Mouse (Mus musculus): Measurements from ENCODE around the gene Sec23ip. TPM values are rescaled to one million over a fixed set of nuclear protein-coding genes. Genes with fewer than 3 reads are reported as not detected.

Sec23ip gene
- polyA plus RNA-seq, 1 experiment from 2014 or later = 44.3 TPM

DNA sequence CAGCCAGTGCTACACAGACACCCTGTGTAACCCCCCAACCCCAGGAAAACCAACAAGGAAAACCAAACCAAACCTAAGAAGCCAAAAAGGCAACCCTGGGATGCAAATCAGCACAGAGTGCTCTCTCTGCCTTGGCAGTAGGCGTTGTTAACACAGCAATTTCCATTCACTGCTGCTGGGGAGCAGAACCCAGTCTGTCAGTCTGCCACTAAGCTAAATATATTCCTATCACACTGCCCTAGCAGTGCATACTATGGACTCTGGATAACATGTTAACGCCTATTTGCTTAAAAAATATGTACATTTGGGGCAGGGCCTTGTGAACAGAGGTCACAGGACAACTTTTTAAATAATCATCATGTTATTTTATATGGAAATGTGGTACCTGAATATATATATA, 13.2 kb upstream of the Sec23ip start:
- H3K27ac ChIP-seq (ENCODE audit: low read depth, low read length) = no peak overlapping the region
- WGBS = 80% methylated on average over 2 of the region's 2 CpGs

DNA sequence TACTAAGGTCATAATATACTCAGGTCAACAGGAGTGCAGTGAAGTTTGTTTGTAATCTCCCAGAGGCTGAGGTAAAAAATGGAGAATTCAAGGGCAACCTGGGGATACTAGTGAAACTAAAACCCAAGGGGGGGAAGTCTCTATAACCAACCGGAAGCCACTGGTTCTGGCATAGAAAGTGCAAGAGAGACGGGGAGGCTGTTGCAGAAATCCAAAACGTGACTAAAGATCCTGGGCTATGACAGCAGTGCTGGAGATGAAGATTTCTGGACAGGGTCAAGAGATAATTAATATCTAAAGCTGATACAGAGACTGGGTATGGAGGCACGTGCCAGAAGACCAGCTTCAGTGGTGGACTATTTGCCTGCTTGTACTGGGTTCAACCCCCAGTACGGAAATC, 6.7 kb upstream of the Sec23ip start:
- Histone ChIP-seq H3K9me3 (ENCODE audit: control insufficient read depth, low read length) (no peaks in the 10 kb centered on the region), H3K27me3 (ENCODE audit: control insufficient read depth, insufficient read depth, low read length) (0 out of 2 replicates have a peak, but pooled peaks cover 2% of the 10 kb centered on the region), H3K36me3 (ENCODE audit: control insufficient read depth, insufficient read depth, low read length) (peaks cover 2% of the 10 kb centered on the region; the same call in 1 of the 2 replicates), H3K4me1 (replicated peaks; ENCODE audit: control insufficient read depth, insufficient read depth, low read length) (no peaks in the 10 kb centered on the region), H3K27ac (ENCODE audit: low read depth, low read length) (no peak overlapping the region), H3K4me3 (ENCODE audit: low read depth, low read length) (no peak overlapping the region), H3K9ac (ENCODE audit: low read depth, low read length) (no peak overlapping the region), H3K4me2 (replicated peaks; ENCODE audit: low read depth, low read length) (no peak overlapping the region)
- WGBS = 90% methylated on average over 5 of the region's 5 CpGs
- DNase-seq (ENCODE audit: low spot score) (no peak), ATAC-seq (ENCODE audit: low FRiP score) (no peak)

More for the DNA sequence above, 13.2 kb upstream of the Sec23ip start:
- no peaks in the 10 kb centered on the region for H3K4me1 ChIP-seq (replicated peaks; ENCODE audit: control insufficient read depth, insufficient read depth, low read length)
- no peaks in the 10 kb centered on the region for H3K27me3 ChIP-seq (ENCODE audit: control insufficient read depth, insufficient read depth, low read length)
- no peak overlapping the region for H3K4me3 ChIP-seq (ENCODE audit: low read depth, low read length)
- H3K9ac ChIP-seq (ENCODE audit: low read depth, low read length) = no peak overlapping the region
- H3K36me3 ChIP-seq (ENCODE audit: control insufficient read depth, insufficient read depth, low read length) = peaks cover 2% of the 10 kb centered on the region; the same call in 1 of the 2 replicates
- H3K4me2 ChIP-seq (replicated peaks; ENCODE audit: low read depth, low read length) = no peak overlapping the region
- ATAC-seq (ENCODE audit: low FRiP score) (no peak), DNase-seq (ENCODE audit: low spot score) (no peak)
- H3K9me3 ChIP-seq (ENCODE audit: control insufficient read depth, low read length) = no peaks in the 10 kb centered on the region

DNA sequence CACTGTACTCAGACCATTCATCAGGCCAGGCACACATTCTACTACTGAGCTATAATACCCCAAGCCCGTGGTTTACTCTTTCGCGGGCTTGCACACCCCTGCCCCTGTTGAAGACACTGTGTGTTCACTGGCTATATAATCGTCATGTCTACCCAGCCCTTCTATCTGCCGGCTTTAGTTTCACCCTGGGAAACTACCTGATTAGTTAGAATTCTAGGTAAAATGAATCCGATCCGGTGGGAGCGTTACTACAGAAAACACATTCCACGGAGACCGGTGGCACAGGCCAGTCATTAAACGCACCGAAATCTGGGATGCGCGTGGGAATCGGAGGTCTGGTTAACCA, 5.7 kb upstream of the Sec23ip start:
- H3K27ac ChIP-seq (ENCODE audit: low read depth, low read length) = no peak overlapping the region
- peak overlapping the region; percentile 97 for H3K9ac ChIP-seq (ENCODE audit: low read depth, low read length)
- H3K27me3 ChIP-seq (ENCODE audit: control insufficient read depth, insufficient read depth, low read length) = 0 out of 2 replicates have a peak, but pooled peaks cover 2% of the 10 kb centered on the region
- peaks cover 2% of the 10 kb centered on the region; the same call in 1 of the 2 replicates for H3K36me3 ChIP-seq (ENCODE audit: control insufficient read depth, insufficient read depth, low read length)
- H3K4me1 ChIP-seq (replicated peaks; ENCODE audit: control insufficient read depth, insufficient read depth, low read length) = no peaks in the 10 kb centered on the region
- 2% methylated on average over 15 of the region's 15 CpGs for WGBS
- no peaks in the 10 kb centered on the region for H3K9me3 ChIP-seq (ENCODE audit: control insufficient read depth, low read length)
- peak overlapping the region; percentile 85 for H3K4me2 ChIP-seq (replicated peaks; ENCODE audit: low read depth, low read length)
- peak; percentile 12 for DNase-seq (ENCODE audit: low spot score)
- peak overlapping the region; percentile 92 for H3K4me3 ChIP-seq (ENCODE audit: low read depth, low read length)
- ATAC-seq (ENCODE audit: low FRiP score) = no peak

DNA sequence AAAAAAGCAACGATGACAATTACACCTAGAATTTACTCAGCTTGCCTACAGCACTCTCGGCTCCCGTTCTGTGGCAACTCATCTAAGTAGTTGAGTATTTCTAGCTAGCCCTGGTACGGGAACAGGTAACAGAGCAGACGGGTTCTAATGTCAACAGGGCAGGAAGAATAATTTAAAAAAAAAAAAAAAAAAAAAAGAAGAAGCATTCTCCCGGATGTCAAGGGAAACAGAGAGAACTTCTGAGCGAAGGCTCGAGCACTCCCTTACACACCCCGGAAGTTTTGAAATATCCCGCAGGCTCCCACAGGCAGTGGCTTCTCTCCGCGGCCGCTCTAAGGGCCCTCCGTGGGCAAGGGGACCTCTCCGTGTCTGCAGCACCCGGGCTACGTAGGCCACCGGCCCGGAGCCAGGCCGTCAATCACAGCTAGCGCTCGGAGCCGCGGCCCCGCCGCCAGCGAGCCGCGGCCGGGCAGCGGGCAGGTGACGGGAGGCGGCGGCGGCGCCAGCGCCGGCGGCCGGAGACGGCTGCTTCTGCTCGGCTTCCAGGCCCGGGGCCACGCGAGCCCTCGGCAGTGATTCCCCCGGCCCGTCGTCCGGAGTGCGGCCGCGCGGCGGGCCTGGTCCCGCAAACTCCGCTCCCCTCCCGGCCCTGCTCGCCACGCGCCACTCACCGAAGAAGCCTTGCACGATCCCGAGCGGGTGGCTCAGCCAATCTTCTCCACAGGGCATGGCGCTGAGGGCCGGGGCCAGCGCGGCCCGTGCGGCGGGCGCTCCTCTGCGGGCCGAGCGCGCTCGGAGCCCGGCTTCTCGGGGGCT, 5.1 kb upstream of the Sec23ip start:
- ATAC-seq (ENCODE audit: low FRiP score) = peak; percentile 55

DNA sequence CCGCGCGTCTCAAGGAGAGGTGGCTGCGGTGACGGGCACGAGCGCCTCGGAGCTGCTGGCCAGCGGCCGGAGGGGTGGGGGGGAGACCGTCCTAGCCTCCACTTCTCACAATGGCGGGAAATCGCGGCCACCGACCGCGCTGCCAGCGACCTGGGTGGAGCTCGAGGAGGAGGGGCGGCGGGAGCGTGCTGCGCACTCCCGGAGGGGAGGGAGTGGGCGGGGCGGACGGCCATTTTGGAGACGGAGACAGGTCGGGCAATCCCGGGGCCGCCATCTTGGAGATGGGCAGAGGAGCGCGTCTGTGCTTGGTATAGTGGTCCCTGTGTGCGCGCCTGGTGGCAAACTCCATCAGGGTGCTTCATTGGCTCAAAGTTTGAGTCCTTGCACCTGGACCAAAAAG, 4.4 kb upstream of the Sec23ip start, which contains the start of gene Mcmbp:
Gene Mcmbp (minus strand): TSS at position 162 of the 400 bp plus-strand sequence.
- H3K36me3 ChIP-seq (ENCODE audit: control insufficient read depth, insufficient read depth, low read length) = no peaks in the 10 kb centered on the region
- DNase-seq (ENCODE audit: low spot score) (peak; percentile 98), ATAC-seq (ENCODE audit: low FRiP score) (peak; percentile 88)
- H3K27ac ChIP-seq (ENCODE audit: low read depth, low read length) = peak within 1 kb of the TSS; percentile 87
- 0% methylated on average over 26 of the region's 35 CpGs for WGBS
- peak within 1 kb of the TSS; percentile 92 for H3K4me3 ChIP-seq (ENCODE audit: low read depth, low read length)
- H3K4me2 ChIP-seq (replicated peaks; ENCODE audit: low read depth, low read length) = peak within 1 kb of the TSS; percentile 85
- no peaks in the 10 kb centered on the region for H3K9me3 ChIP-seq (ENCODE audit: control insufficient read depth, low read length)
- peak within 1 kb of the TSS; percentile 97 for H3K9ac ChIP-seq (ENCODE audit: low read depth, low read length)
- H3K4me1 ChIP-seq (replicated peaks; ENCODE audit: control insufficient read depth, insufficient read depth, low read length) = no peaks in the 10 kb centered on the region
- 0 out of 2 replicates have a peak, but pooled peaks cover 2% of the 10 kb centered on the region for H3K27me3 ChIP-seq (ENCODE audit: control insufficient read depth, insufficient read depth, low read length)

More for the DNA sequence above, 5.1 kb upstream of the Sec23ip start:
- 0 out of 2 replicates have a peak, but pooled peaks cover 2% of the 10 kb centered on the region for H3K27me3 ChIP-seq (ENCODE audit: control insufficient read depth, insufficient read depth, low read length)
- H3K4me1 ChIP-seq (replicated peaks; ENCODE audit: control insufficient read depth, insufficient read depth, low read length) = no peaks in the 10 kb centered on the region
- H3K36me3 ChIP-seq (ENCODE audit: control insufficient read depth, insufficient read depth, low read length) = peaks cover 2% of the 10 kb centered on the region; the same call in 1 of the 2 replicates
- H3K4me2 ChIP-seq (replicated peaks; ENCODE audit: low read depth, low read length) = peak overlapping the region; percentile 85
- WGBS = under 1% methylated on average over 69 of the region's 80 CpGs
- peak overlapping the region; percentile 87 for H3K27ac ChIP-seq (ENCODE audit: low read depth, low read length)
- no peaks in the 10 kb centered on the region for H3K9me3 ChIP-seq (ENCODE audit: control insufficient read depth, low read length)
- H3K4me3 ChIP-seq (ENCODE audit: low read depth, low read length) = peak overlapping the region; percentile 92
- peak; percentile 21 for DNase-seq (ENCODE audit: low spot score)
- H3K9ac ChIP-seq (ENCODE audit: low read depth, low read length) = peak overlapping the region; percentile 97

DNA sequence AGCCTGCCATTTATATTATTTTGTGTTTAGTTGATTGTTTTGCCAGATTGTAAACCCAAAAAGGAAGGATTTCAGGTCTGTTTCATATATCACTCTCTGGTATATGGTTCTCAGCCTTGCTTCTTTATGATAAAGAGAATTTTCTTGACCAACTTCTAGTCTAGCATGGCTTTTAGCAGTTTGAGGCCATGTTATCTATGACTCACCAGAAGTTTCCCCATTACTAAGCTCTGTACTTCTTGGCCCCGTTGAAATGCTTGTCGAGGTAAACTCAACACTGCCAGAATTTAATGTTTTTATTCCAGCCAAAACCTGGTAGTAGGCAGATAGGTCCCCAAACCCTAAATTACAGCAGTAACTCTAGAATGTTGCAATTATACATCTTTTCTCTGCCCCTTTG, 845 bp upstream of the Sec23ip start:
- Histone ChIP-seq H3K9me3 (ENCODE audit: control insufficient read depth, low read length) (no peaks in the 10 kb centered on the region), H3K36me3 (ENCODE audit: control insufficient read depth, insufficient read depth, low read length) (no peaks in the 10 kb centered on the region), H3K4me2 (replicated peaks; ENCODE audit: low read depth, low read length) (peak overlapping the region; percentile 27; the same call in 1 of the 2 replicates), H3K9ac (ENCODE audit: low read depth, low read length) (no peak overlapping the region), H3K4me3 (ENCODE audit: low read depth, low read length) (peak overlapping the region; percentile 94; the same call in 1 of the 2 replicates), H3K27me3 (ENCODE audit: control insufficient read depth, insufficient read depth, low read length) (0 out of 2 replicates have a peak, but pooled peaks cover 2% of the 10 kb centered on the region), H3K27ac (ENCODE audit: low read depth, low read length) (no peak overlapping the region), H3K4me1 (replicated peaks; ENCODE audit: control insufficient read depth, insufficient read depth, low read length) (peaks cover 5% of the 10 kb centered on the region; the same call in 1 of the 2 replicates)
- 60% methylated on average over 2 of the region's 2 CpGs for WGBS
- DNase-seq (ENCODE audit: low spot score) = no peak
- no peak for ATAC-seq (ENCODE audit: low FRiP score)

DNA sequence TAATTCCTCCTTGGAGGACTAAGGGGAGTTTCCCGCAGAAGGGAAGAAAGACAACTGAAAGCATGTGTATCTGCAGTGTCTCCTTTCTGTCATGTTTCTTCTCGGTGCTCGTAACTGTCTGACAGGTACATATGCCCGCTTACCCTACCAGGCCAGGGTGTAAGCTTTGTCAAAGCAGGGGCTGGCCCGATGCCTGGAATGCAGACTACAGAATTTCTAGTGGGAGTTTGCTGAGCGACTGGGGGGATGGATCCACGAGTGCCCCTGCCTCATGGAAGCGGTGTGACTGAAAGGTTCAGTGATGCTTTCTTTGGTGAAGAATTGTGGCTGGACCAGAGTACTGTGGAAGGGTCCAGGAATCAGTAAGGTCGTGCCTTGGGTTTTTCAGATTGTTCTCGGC, 1.4 kb downstream of the Sec23ip start:
- Histone ChIP-seq H3K27ac (ENCODE audit: low read depth, low read length) (no peak overlapping the region), H3K27me3 (ENCODE audit: control insufficient read depth, insufficient read depth, low read length) (0 out of 2 replicates have a peak, but pooled peaks cover 2% of the 10 kb centered on the region), H3K9me3 (ENCODE audit: control insufficient read depth, low read length) (no peaks in the 10 kb centered on the region), H3K4me3 (ENCODE audit: low read depth, low read length) (peak overlapping the region; percentile 94), H3K9ac (ENCODE audit: low read depth, low read length) (no peak overlapping the region), H3K4me2 (replicated peaks; ENCODE audit: low read depth, low read length) (peak overlapping the region; percentile 73; the same call in 1 of the 2 replicates), H3K36me3 (ENCODE audit: control insufficient read depth, insufficient read depth, low read length) (no peaks in the 10 kb centered on the region), H3K4me1 (replicated peaks; ENCODE audit: control insufficient read depth, insufficient read depth, low read length) (peaks cover 5% of the 10 kb centered on the region; the same call in 1 of the 2 replicates)
- DNase-seq (ENCODE audit: low spot score) = no peak
- 91% methylated on average over 10 of the region's 10 CpGs for WGBS
- no peak for ATAC-seq (ENCODE audit: low FRiP score)

DNA sequence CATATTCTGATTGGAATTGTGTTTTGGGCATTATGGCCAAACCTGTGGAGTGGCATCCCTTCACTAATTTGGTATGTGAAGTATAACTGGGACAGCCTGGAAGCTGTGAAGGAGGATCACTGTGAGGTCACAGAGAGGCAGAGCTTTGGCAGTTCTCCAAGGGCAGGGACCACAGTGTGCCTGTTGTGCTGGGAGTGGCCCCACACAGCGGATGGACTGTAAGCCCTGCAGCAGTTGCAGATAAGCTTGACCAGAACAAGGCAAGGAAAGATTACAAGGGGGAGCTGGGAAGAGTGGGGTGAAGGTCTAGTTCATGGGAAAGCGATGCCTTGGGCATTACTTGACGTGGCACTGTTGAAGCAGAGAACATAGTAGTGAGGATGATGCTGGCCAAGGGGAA, 4.0 kb downstream of the Sec23ip start:
- no peak for ATAC-seq (ENCODE audit: low FRiP score)
- 86% methylated on average over 3 of the region's 3 CpGs for WGBS
- no peaks in the 10 kb centered on the region for H3K9me3 ChIP-seq (ENCODE audit: control insufficient read depth, low read length)
- H3K27ac ChIP-seq (ENCODE audit: low read depth, low read length) = no peak overlapping the region
- no peak for DNase-seq (ENCODE audit: low spot score)
- no peak overlapping the region for H3K4me2 ChIP-seq (replicated peaks; ENCODE audit: low read depth, low read length)
- no peaks in the 10 kb centered on the region for H3K36me3 ChIP-seq (ENCODE audit: control insufficient read depth, insufficient read depth, low read length)
- no peak overlapping the region for H3K9ac ChIP-seq (ENCODE audit: low read depth, low read length)
- H3K27me3 ChIP-seq (ENCODE audit: control insufficient read depth, insufficient read depth, low read length) = no peaks in the 10 kb centered on the region
- no peak overlapping the region for H3K4me3 ChIP-seq (ENCODE audit: low read depth, low read length)
- H3K4me1 ChIP-seq (replicated peaks; ENCODE audit: control insufficient read depth, insufficient read depth, low read length) = peaks cover 5% of the 10 kb centered on the region; the same call in 1 of the 2 replicates
